7 mouse cellular contexts compared by ENCODE assay signal in genomic region chr4:35065075-35065838, GRCm38 (mm10).
DNase-seq lines count a peak whose midpoint lies in the region; ATAC-seq and TF ChIP-seq lines count a peak whose summit lies in the region.

No protein-coding gene starts in this region.

- ATAC-seq in forebrain, embryonic 16.5 days: 0 out of 2 replicates have a peak, but pooled peaks have one; percentile 31
- no peak for ATAC-seq in stomach, embryonic 15.5 days (ENCODE audit: insufficient read depth, low FRiP score, low read depth)

- H3K9me3 ChIP-seq in forebrain, embryonic 16.5 days (ENCODE audit: control insufficient read depth, low read length): no peaks in the 10 kb centered on the region
- H3K9me3 ChIP-seq in stomach, embryonic 15.5 days: no peaks in the 10 kb centered on the region

- H3K4me2 ChIP-seq in forebrain, embryonic 16.5 days (ENCODE audit: low read length): no peak overlapping the region
- no peak overlapping the region for H3K4me2 ChIP-seq in stomach, embryonic 15.5 days

- WGBS in lung, adult 2 months: 50% methylated on average over 15 of the region's 15 CpGs
- 32% methylated on average over 15 of the region's 15 CpGs for WGBS in forebrain, embryonic 16.5 days
- WGBS in stomach, embryonic 15.5 days: 42% methylated on average over 15 of the region's 15 CpGs

- TF ChIP-seq CTCF in lung, adult 2 months (IDR thresholded peaks at IDR 0.05; ENCODE audit: insufficient read depth, low read length): 0 out of 2 replicates have a peak, but pooled peaks have one; percentile 2

- H3K4me1 ChIP-seq in lung, adult 2 months (ENCODE audit: control insufficient read depth, insufficient read depth, low read length): peaks cover 18% of the 10 kb centered on the region
- H3K4me1 ChIP-seq in forebrain, embryonic 16.5 days (replicated peaks; ENCODE audit: control insufficient read depth, insufficient read depth, low read length): peaks cover 8% of the 10 kb centered on the region
- H3K4me1 ChIP-seq in stomach, embryonic 15.5 days: peaks cover 9% of the 10 kb centered on the region; the same call in 1 of the 2 replicates

- H3K36me3 ChIP-seq in forebrain, embryonic 16.5 days (ENCODE audit: control insufficient read depth, insufficient read depth): no peaks in the 10 kb centered on the region
- no peaks in the 10 kb centered on the region for H3K36me3 ChIP-seq in stomach, embryonic 15.5 days

- DNase-seq in lung, adult 2 months: no peak
- DNase-seq in lung, postnatal 25 days (ENCODE audit: low spot score): no peak
- peak; percentile 27 to 60 for DNase-seq in kidney, postnatal 25 days
- no peak for DNase-seq in adipocyte (ENCODE audit: low spot score)
- no peak for DNase-seq in c-Kit-positive CD71-positive TER-119-positive erythroid progenitor cells, embryonic 14.5 days (ENCODE audit: low spot score)

- no peak overlapping the region for H3K4me3 ChIP-seq in lung, adult 2 months (replicated peaks; ENCODE audit: extremely low read depth, low read depth, low read length)
- H3K4me3 ChIP-seq in forebrain, embryonic 16.5 days (replicated peaks; ENCODE audit: low read length): no peak overlapping the region
- H3K4me3 ChIP-seq in stomach, embryonic 15.5 days (replicated peaks): no peak overlapping the region

- H3K9ac ChIP-seq in forebrain, embryonic 16.5 days (replicated peaks; ENCODE audit: low read depth, low read length): no peak overlapping the region
- no peak overlapping the region for H3K9ac ChIP-seq in stomach, embryonic 15.5 days

- no peak overlapping the region for H3K27ac ChIP-seq in forebrain, embryonic 16.5 days (ENCODE audit: low read length)
- peak overlapping the region; percentile 57 for H3K27ac ChIP-seq in stomach, embryonic 15.5 days

- no peaks in the 10 kb centered on the region for H3K27me3 ChIP-seq in forebrain, embryonic 16.5 days (replicated peaks; ENCODE audit: control insufficient read depth, insufficient read depth, low read length)
- H3K27me3 ChIP-seq in stomach, embryonic 15.5 days (replicated peaks): no peaks in the 10 kb centered on the region

- TF ChIP-seq POLR2A in lung, adult 2 months (IDR thresholded peaks at IDR 0.05; ENCODE audit: borderline replicate concordance, extremely low read depth, low read depth, low read length): no peak

Comparison
In these comparisons a context has a peak if more than half of its experiments do, and no peak if none do; other contexts are left out.
1. DNase-seq: peak in kidney, postnatal 25 days (2 of 2); none in lung, adult 2 months (single experiment), lung, postnatal 25 days (single experiment), adipocyte (single experiment) and c-Kit-positive CD71-positive TER-119-positive erythroid progenitor cells, embryonic 14.5 days (single experiment).